Mouse (Mus musculus) liver, postnatal 0 days (tissue): ENCODE data around the gene Ush1c. TPM values are rescaled to one million over a fixed set of nuclear protein-coding genes. Genes with fewer than 3 reads are reported as not detected.
A peak's percentile ranks its signal among the peaks of the same experiment; 100 is the strongest.
"Not testable (repeated sequence)": the region's sequence is repeated elsewhere in the genome, so short reads cannot be mapped to it uniquely, and the experiment has no call there.

Source experiments
- ATAC-seq: fragments of 200-750 bp; cut with Nextera tagmentation; 2 replicates; pipeline ENCODE4 v1.8.0; 2017; ENCODE audit warnings: mild to moderate bottlenecking, moderate library complexity
- DNase-seq: peaks from one replicate; pipeline ENCODE4 v3.0.0-alpha.2; 2016
- H3K27ac ChIP-seq: fragments of 300-500 bp; sonication (generic); 2 replicates; pipeline ENCODE4 v1.5.1; 2014; ENCODE audit warnings: antibody characterized with exemption, moderate library complexity, mild to moderate bottlenecking, low read depth
- H3K27me3 ChIP-seq: fragments of 300-500 bp; sonication (generic); 2 replicates; pipeline ENCODE4 v1.6.1; 2014; ENCODE audit warnings: low read length, control low read depth, mixed read lengths; ENCODE audit not compliant: insufficient read depth
- H3K36me3 ChIP-seq: fragments of 300-500 bp; sonication (generic); replicated peaks from 2 replicates; pipeline ENCODE4 v1.6.1; 2014; ENCODE audit warnings: mild to moderate bottlenecking, control low read depth, low read length, moderate library complexity, mixed read lengths; ENCODE audit not compliant: insufficient read depth
- H3K4me1 ChIP-seq: fragments of 300-500 bp; sonication (generic); 2 replicates; pipeline ENCODE4 v1.6.1; 2014; ENCODE audit warnings: antibody characterized with exemption, mild to moderate bottlenecking, control low read depth; ENCODE audit not compliant: insufficient read depth
- H3K4me2 ChIP-seq: fragments of 300-500 bp; sonication (generic); 2 replicates; pipeline ENCODE4 v1.6.1; 2014; ENCODE audit warnings: low read depth, mild to moderate bottlenecking, low read length, moderate library complexity, mixed read lengths
- H3K4me3 ChIP-seq: fragments of 300-500 bp; sonication (generic); 2 replicates; pipeline ENCODE4 v1.5.1; 2014; ENCODE audit warnings: low read depth, low read length
- H3K9ac ChIP-seq: fragments of 300-500 bp; sonication (generic); replicated peaks from 2 replicates; pipeline ENCODE4 v1.6.1; 2014; ENCODE audit warnings: mild to moderate bottlenecking, moderate library complexity
- H3K9me3 ChIP-seq: fragments of 300-500 bp; sonication (generic); 2 replicates; pipeline ENCODE4 v1.6.1; 2016; ENCODE audit warnings: mild to moderate bottlenecking, control low read depth, low read length, mixed read lengths
- CTCF ChIP-seq: sonication (generic); IDR thresholded peaks from 2 replicates; pipeline ENCODE4 v1.5.1; 2016; ENCODE audit warnings: antibody characterized with exemption, low read depth
- EP300 ChIP-seq: IDR thresholded peaks from 2 replicates; pipeline ENCODE4 v1.6.1; 2016; ENCODE audit warnings: antibody characterized with exemption, low read depth, mild to moderate bottlenecking
- WGBS: fragments of 180-500 bp; shearing (Covaris S2); extraction: QIAGEN DNeasy Blood & Tissue Kit; methylation state at CpG from one replicate; pipeline ENCODE4 v1.1.7; 2014; ENCODE audit not compliant: insufficient replicate concordance; 5-methylcytosine and 5-hydroxymethylcytosine counted together
- polyA plus RNA-seq: library from polyadenylated mRNA; unstranded; fragments of >200 nt; fragmentation: Nextera tagmentation; extraction: Ambion mirVana; gene quantifications from 2 replicates; pipeline ENCODE4 v1.2.1, GENCODE M21; 2015

Gene Ush1c
- polyA plus RNA-seq, 1 experiment from 2014 or later = 0.08 TPM

DNA sequence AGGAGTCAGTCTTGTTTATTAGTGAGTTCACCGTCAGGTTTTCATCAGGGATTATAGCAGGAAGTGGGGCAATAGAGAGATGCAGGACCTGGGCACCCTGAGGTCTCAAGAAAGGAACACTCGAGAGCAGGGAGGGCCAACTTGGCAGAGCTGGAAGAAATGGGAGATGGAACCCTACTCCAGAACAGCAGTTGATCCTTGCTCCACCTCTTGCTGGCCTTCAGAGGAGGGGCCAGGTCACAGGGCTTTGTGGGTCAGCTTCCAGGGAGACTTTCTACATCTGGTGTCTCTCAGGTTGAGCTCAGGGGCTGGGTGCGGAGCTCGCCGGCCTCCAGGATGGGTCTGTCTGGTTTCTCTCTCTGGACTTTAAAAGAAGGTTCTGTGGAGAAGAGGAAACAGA, 42.9 kb downstream of the Ush1c start:
- Histone ChIP-seq H3K4me2 (no peak overlapping the region), H3K4me3 (no peak overlapping the region), H3K4me1 (no peaks in the 10 kb centered on the region), H3K36me3 (no peaks in the 10 kb centered on the region), H3K27ac (no peak overlapping the region), H3K9ac (no peak overlapping the region), H3K27me3 (no peaks in the 10 kb centered on the region; the same call in 1 of the 2 replicates), H3K9me3 (no peaks in the 10 kb centered on the region)
- no peak for DNase-seq
- TF ChIP-seq EP300 (no peak), CTCF (no peak)
- no peak for ATAC-seq
- WGBS = 72% methylated on average over 5 of the region's 5 CpGs

DNA sequence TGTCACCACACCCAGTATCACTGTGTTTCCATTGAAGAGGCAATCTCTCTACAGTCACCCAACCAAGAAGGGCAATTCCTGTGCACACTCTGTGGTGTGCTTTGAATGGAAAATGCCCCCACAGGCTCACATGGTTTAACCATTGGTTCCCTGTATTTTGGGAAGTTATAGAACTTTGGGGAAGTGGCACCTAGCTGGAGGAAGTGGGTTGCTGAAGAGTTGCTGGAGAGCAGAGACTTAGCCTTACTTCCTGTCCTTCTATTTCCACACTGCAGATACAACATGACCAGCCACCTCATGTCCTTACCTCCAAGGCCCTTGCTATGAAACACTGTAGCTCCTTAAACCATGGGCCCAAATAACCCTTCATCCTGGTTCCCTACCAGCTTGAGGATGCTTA, 54.1 kb downstream of the Ush1c start:
- 0 out of 2 replicates have a peak, but pooled peaks cover 3% of the 10 kb centered on the region for H3K9me3 ChIP-seq
- H3K4me2 ChIP-seq = no peak overlapping the region
- DNase-seq = no peak
- H3K4me1 ChIP-seq = no peaks in the 10 kb centered on the region
- H3K4me3 ChIP-seq = no peak overlapping the region
- H3K27ac ChIP-seq = no peak overlapping the region
- ATAC-seq = no peak
- TF ChIP-seq EP300 (no peak), CTCF (no peak)
- H3K9ac ChIP-seq = no peak overlapping the region
- H3K36me3 ChIP-seq = no peaks in the 10 kb centered on the region
- peaks cover 23% of the 10 kb centered on the region for H3K27me3 ChIP-seq

DNA sequence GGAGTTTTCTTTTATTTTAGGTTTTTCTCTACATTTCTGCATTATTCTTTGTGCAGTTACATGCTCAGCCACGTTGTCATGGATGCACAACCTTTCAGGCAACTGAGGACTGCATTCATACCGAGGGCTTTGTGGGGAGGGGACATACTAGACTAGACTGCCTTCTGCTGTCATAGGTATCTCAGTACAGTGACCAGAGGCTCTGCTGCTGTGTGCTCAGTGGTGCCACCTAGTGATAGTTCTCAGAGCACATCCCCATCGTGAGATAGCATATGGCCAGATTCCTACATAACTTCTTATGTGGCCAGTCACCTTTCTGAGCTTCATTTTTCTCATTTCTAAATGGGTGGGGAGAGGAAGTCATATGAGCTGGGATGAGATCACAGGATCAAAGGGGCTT, 56.7 kb downstream of the Ush1c start:
- Histone ChIP-seq H3K4me2 (no peak overlapping the region), H3K9ac (no peak overlapping the region), H3K36me3 (no peaks in the 10 kb centered on the region), H3K4me1 (no peaks in the 10 kb centered on the region), H3K27me3 (peaks cover 43% of the 10 kb centered on the region), H3K9me3 (0 out of 2 replicates have a peak, but pooled peaks cover 3% of the 10 kb centered on the region), H3K27ac (no peak overlapping the region), H3K4me3 (no peak overlapping the region)
- ATAC-seq (no peak), DNase-seq (peak; percentile 55)
- 2% methylated on average over 3 of the region's 3 CpGs for WGBS
- TF ChIP-seq EP300 (no peak), CTCF (peak; percentile 88)

DNA sequence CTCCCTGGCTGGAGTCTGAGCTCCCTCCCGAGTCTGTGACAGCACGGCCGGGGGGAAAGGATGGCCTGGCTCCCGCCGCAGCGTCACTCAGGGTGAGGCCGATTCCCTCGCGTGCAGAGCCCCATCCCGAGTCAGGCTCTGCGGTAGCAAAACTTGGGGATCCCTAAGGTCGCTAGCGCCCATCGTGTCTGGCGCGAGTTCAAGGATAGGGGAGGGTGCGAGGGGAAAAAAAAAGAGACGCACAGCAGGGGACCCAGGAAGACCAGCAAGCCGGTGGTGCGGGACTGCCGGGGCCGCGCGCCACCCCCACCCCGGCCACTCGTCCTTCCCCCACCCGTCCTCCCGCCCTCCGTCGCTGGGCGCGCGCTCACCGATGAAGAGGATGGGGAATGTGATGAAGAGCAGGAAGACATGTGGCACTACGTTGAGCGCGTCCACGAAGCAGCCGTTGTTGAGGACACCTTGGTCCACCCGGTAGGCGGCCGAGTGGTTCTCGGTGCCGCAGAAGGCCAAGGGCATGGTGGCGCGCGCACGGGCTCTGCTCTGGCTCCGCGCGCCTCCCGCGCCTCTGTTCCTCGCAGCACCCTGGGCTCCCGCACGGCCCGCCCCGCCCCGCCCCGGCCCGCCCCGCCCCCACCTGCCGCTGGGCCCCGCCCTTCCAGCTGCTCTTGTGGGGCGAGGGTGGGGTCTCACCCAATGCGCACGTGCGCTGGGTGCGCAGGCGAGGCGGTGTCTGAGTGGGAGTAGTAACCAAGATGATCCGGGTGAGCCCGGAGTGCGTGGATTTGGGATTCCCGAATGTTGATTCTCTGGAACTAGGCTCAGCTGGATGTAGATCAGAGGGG, 58.6 kb downstream of the Ush1c start, which contains the start of gene Abcc8:
TSS of gene Abcc8 (minus strand) at position 603 of the 845 bp plus-strand sequence.
- Histone ChIP-seq H3K4me2 (no peak within 1 kb of the TSS), H3K4me3 (no peak within 1 kb of the TSS), H3K4me1 (no peaks in the 10 kb centered on the region), H3K36me3 (no peaks in the 10 kb centered on the region), H3K27ac (no peak within 1 kb of the TSS), H3K27me3 (peaks cover 43% of the 10 kb centered on the region), H3K9me3 (0 out of 2 replicates have a peak, but pooled peaks cover 3% of the 10 kb centered on the region), H3K9ac (no peak within 1 kb of the TSS)
- DNase-seq (no peak), ATAC-seq (no peak)
- TF ChIP-seq EP300 = no peak
- TF ChIP-seq CTCF = no peak
- 1% methylated on average over 62 of the region's 75 CpGs for WGBS

DNA sequence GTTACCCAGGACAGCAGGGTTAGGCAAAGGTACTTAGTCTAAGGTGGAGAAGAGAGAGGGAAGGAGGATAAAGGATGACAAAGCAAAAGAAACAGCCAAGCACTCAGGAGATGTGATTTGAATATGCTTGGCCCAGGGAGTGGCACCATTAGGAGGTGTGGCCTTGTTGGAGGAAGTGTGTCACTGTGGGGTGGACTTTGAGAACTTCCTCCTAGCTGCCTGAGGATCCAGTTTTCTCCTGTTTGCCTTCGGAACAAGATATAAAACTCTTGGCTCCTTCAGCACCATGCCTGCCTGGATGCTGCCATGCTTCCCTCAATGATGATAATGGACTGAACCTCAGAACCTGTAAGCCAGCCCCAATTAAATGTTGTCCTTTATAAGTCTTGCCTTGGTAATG, 69.3 kb downstream of the Ush1c start:
- not testable (repeated sequence) for H3K27me3 ChIP-seq, H3K9ac ChIP-seq, H3K9me3 ChIP-seq, H3K4me3 ChIP-seq, DNase-seq, H3K27ac ChIP-seq, H3K36me3 ChIP-seq, ATAC-seq, H3K4me2 ChIP-seq, H3K4me1 ChIP-seq
- 80% methylated on average over 1 of the region's 1 CpGs for WGBS

DNA sequence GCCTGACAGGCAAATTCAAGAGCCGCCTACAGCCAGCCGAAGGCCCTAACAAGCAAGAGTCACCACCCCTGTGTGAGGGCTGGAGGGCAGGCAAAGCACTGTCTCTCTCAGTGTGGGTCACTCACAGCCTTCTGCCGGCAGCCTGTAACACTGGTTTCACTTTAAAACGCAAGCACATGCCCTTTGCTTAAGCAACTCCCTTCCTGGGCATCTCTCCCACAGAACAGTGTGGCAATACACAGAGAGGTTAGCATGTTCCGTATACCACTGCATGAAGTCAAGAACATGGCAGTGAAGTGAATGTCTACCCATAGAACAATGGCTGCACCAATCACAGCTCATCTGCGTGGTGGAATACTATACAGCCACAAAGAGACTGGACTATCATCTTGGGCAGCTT, 69.9 kb downstream of the Ush1c start:
- no peak for DNase-seq
- no peaks in the 10 kb centered on the region for H3K9me3 ChIP-seq
- WGBS = 80% methylated on average over 6 of the region's 6 CpGs

More for the DNA sequence above, 69.9 kb downstream of the Ush1c start:
- Histone ChIP-seq H3K9ac (no peak overlapping the region), H3K4me3 (no peak overlapping the region), H3K27me3 (no peaks in the 10 kb centered on the region), H3K36me3 (no peaks in the 10 kb centered on the region), H3K4me2 (no peak overlapping the region), H3K4me1 (no peaks in the 10 kb centered on the region), H3K27ac (peak overlapping the region; percentile 16; the same call in 1 of the 2 replicates)
- TF ChIP-seq EP300 (no peak), CTCF (no peak)
- no peak for ATAC-seq
